Mouse (Mus musculus) MEL (cell line): ENCODE data around the gene Ppp1r14b. TPM values are rescaled to one million over a fixed set of nuclear protein-coding genes. Genes with fewer than 3 reads are reported as not detected.

Source experiments
- DNase-seq: peaks from one replicate; pipeline ENCODE4 v3.0.0; 2011; ENCODE audit warnings: low read depth, low spot score
- H3K27ac ChIP-seq: 2 replicates; pipeline ENCODE4 v1.5.1; 2012; ENCODE audit warnings: low read depth, mild to moderate bottlenecking, control low read depth, low read length, moderate library complexity; ENCODE audit not compliant: control insufficient read depth
- H3K27me3 ChIP-seq, 2 experiments: fragments of 150-350 bp in 1 of 2; sonication (generic) in 1 of 2; 2 replicates each; pipeline ENCODE4 v1.6.1; 2012; ENCODE audit warnings: low read length in 2 of 2, mild to moderate bottlenecking in 2 of 2, improper control_type of control experiment in 1 of 2, moderate library complexity in 1 of 2; ENCODE audit not compliant: insufficient read depth in 2 of 2, control insufficient read depth in 1 of 2
- H3K36me3 ChIP-seq, 2 experiments: 2 replicates each; pipeline ENCODE4 v1.6.1; 2012 to 2014; ENCODE audit warnings: low read length in 2 of 2, improper control_type of control experiment in 1 of 2, inconsistent platforms in 1 of 2, mild to moderate bottlenecking in 1 of 2; ENCODE audit not compliant: insufficient read depth in 2 of 2, control insufficient read depth in 1 of 2
- H3K4me1 ChIP-seq, 2 experiments: fragments of 150-350 bp in 1 of 2; sonication (generic) in 1 of 2; 2 replicates each; pipeline ENCODE4 v1.6.1; 2012; ENCODE audit warnings: low read length in 2 of 2, improper control_type of control experiment in 1 of 2, mild to moderate bottlenecking in 1 of 2; ENCODE audit not compliant: insufficient read depth in 2 of 2, control insufficient read depth in 1 of 2
- H3K4me3 ChIP-seq, 2 experiments: fragments of 150-350 bp in 1 of 2; sonication (generic) in 1 of 2; 2 replicates each; pipeline ENCODE4 v1.5.1; 2012; ENCODE audit warnings: low read depth in 2 of 2, low read length in 2 of 2, mild to moderate bottlenecking in 2 of 2, moderate library complexity in 2 of 2, control low read depth in 1 of 2, improper control_type of control experiment in 1 of 2; ENCODE audit not compliant: control insufficient read depth in 1 of 2, insufficient read depth in 1 of 2
- H3K79me2 ChIP-seq: 2 replicates; pipeline ENCODE4 v1.6.1; 2012; ENCODE audit warnings: mild to moderate bottlenecking, low read length, moderate library complexity; ENCODE audit not compliant: control insufficient read depth, poor library complexity, insufficient read depth
- H3K9ac ChIP-seq: 2 replicates; pipeline ENCODE4 v1.6.1; 2012; ENCODE audit warnings: low read depth, mild to moderate bottlenecking, control low read depth, low read length, moderate library complexity; ENCODE audit not compliant: control insufficient read depth, poor library complexity, severe bottlenecking
- H3K9me3 ChIP-seq: fragments of 150-350 bp; sonication (generic); replicated peaks from 2 replicates; pipeline ENCODE4 v1.6.1; 2012; ENCODE audit warnings: mild to moderate bottlenecking, low read length, improper control_type of control experiment, moderate library complexity; ENCODE audit not compliant: insufficient read depth
- CHD1 ChIP-seq: IDR thresholded peaks from 2 replicates; pipeline ENCODE4 v1.6.1; 2012; ENCODE audit warnings: low read depth, mild to moderate bottlenecking, inconsistent platforms, low read length, improper control_type of control experiment
- CHD2 ChIP-seq: IDR thresholded peaks from 2 replicates; pipeline ENCODE4 v1.6.1; 2011; ENCODE audit warnings: low read length, improper control_type of control experiment
- CTCF ChIP-seq, 3 experiments: IDR thresholded peaks in 2 of 3; conservative IDR thresholded peaks in 1 of 3; 2 replicates each; pipeline ENCODE4 v1.5.1; 2011 to 2012; ENCODE audit warnings: low read length in 3 of 3, low read depth in 2 of 3, mild to moderate bottlenecking in 2 of 3, improper control_type of control experiment in 1 of 3, inconsistent platforms in 1 of 3, mixed read lengths in 1 of 3, moderate library complexity in 1 of 3; ENCODE audit not compliant: control insufficient read depth in 1 of 3, insufficient read depth in 1 of 3, poor library complexity in 1 of 3, severe bottlenecking in 1 of 3
- E2F4 ChIP-seq: IDR thresholded peaks from 2 replicates; pipeline ENCODE4 v1.6.1; 2011; ENCODE audit warnings: low read depth, low read length, improper control_type of control experiment, borderline replicate concordance
- ELF1 ChIP-seq: IDR thresholded peaks from 2 replicates; pipeline ENCODE4 v1.6.1; 2014; ENCODE audit warnings: low read depth, mild to moderate bottlenecking, inconsistent platforms, low read length, improper control_type of control experiment, moderate library complexity
- EP300 ChIP-seq, 2 experiments: IDR thresholded peaks; 2 replicates each; pipeline ENCODE4 v1.6.1; 2011; ENCODE audit warnings: improper control_type of control experiment in 2 of 2, low read length in 2 of 2, low read depth in 1 of 2, mild to moderate bottlenecking in 1 of 2
- HCFC1 ChIP-seq: IDR thresholded peaks from 2 replicates; pipeline ENCODE4 v1.6.1; 2012; ENCODE audit warnings: low read depth, mild to moderate bottlenecking, inconsistent platforms, low read length, improper control_type of control experiment, moderate library complexity
- KAT2A ChIP-seq: conservative IDR thresholded peaks from 2 replicates; pipeline ENCODE4 v1.6.1; 2012; ENCODE audit warnings: low read depth, low read length, improper control_type of control experiment, inconsistent platforms
- MAFK ChIP-seq: IDR thresholded peaks from 2 replicates; pipeline ENCODE4 v1.6.1; 2011; ENCODE audit warnings: low read depth, mild to moderate bottlenecking, low read length, improper control_type of control experiment, borderline replicate concordance
- MAX ChIP-seq: IDR thresholded peaks from 2 replicates; pipeline ENCODE4 v1.6.1; 2011; ENCODE audit warnings: low read length, improper control_type of control experiment
- MAZ ChIP-seq: IDR thresholded peaks from 2 replicates; pipeline ENCODE4 v1.6.1; 2012; ENCODE audit warnings: low read depth, mild to moderate bottlenecking, inconsistent platforms, low read length, improper control_type of control experiment
- MEF2A ChIP-seq: IDR thresholded peaks from 2 replicates; pipeline ENCODE4 v1.6.1; 2014; ENCODE audit warnings: low read depth, mild to moderate bottlenecking, inconsistent platforms, low read length, improper control_type of control experiment; ENCODE audit not compliant: poor library complexity, insufficient replicate concordance, severe bottlenecking; ENCODE audit errors: extremely low read depth
- MXI1 ChIP-seq: IDR thresholded peaks from 2 replicates; pipeline ENCODE4 v1.6.1; 2011; ENCODE audit warnings: mild to moderate bottlenecking, low read depth, low read length, improper control_type of control experiment
- MYB ChIP-seq: IDR thresholded peaks from 2 replicates; pipeline ENCODE4 v1.6.1; 2011; ENCODE audit warnings: mild to moderate bottlenecking, low read depth, low read length, improper control_type of control experiment
- MYC ChIP-seq: IDR thresholded peaks from 2 replicates; pipeline ENCODE4 v1.6.1; 2011; ENCODE audit warnings: low read depth, mild to moderate bottlenecking, low read length, improper control_type of control experiment, moderate library complexity
- NELFE ChIP-seq: IDR thresholded peaks from 2 replicates; pipeline ENCODE4 v1.6.1; 2011; ENCODE audit warnings: low read depth, low read length, improper control_type of control experiment
- POLR2A ChIP-seq, 2 experiments: IDR thresholded peaks; 2 replicates each; pipeline ENCODE4 v1.6.1; 2011 to 2012; ENCODE audit warnings: low read length in 2 of 2, mild to moderate bottlenecking in 2 of 2, control low read depth in 1 of 2, improper control_type of control experiment in 1 of 2, low read depth in 1 of 2, moderate library complexity in 1 of 2; ENCODE audit not compliant: control insufficient read depth in 1 of 2, insufficient read depth in 1 of 2, poor library complexity in 1 of 2
- POLR2AphosphoS2 ChIP-seq: IDR thresholded peaks from 2 replicates; pipeline ENCODE4 v1.6.1; 2011; ENCODE audit warnings: low read length, improper control_type of control experiment
- POLR2AphosphoS5 ChIP-seq: IDR thresholded peaks from 2 replicates; pipeline ENCODE4 v1.6.1; 2012; ENCODE audit warnings: low read depth, borderline replicate concordance, mild to moderate bottlenecking, inconsistent platforms, low read length, moderate library complexity, mixed read lengths
- RAD21 ChIP-seq: IDR thresholded peaks from 2 replicates; pipeline ENCODE4 v1.6.1; 2011; ENCODE audit warnings: mild to moderate bottlenecking, low read depth, low read length, improper control_type of control experiment
- RCOR1 ChIP-seq: IDR thresholded peaks from 2 replicates; pipeline ENCODE4 v1.6.1; 2012; ENCODE audit warnings: low read depth, mild to moderate bottlenecking, inconsistent platforms, low read length, improper control_type of control experiment
- SMC3 ChIP-seq: IDR thresholded peaks from 2 replicates; pipeline ENCODE4 v1.6.1; 2011; ENCODE audit warnings: low read depth, low read length, improper control_type of control experiment
- TAL1 ChIP-seq: IDR thresholded peaks from 2 replicates; pipeline ENCODE4 v1.6.1; 2012; ENCODE audit warnings: mild to moderate bottlenecking, inconsistent platforms, low read length, moderate library complexity, mixed read lengths
- TBP ChIP-seq: IDR thresholded peaks from 2 replicates; pipeline ENCODE4 v1.8.0; 2011; ENCODE audit warnings: low read depth, low read length, improper control_type of control experiment
- TCF12 ChIP-seq: IDR thresholded peaks from 2 replicates; pipeline ENCODE4 v1.6.1; 2014; ENCODE audit warnings: low read depth, mild to moderate bottlenecking, inconsistent platforms, low read length, improper control_type of control experiment, moderate library complexity
- UBTF ChIP-seq: IDR thresholded peaks from 2 replicates; pipeline ENCODE4 v1.6.1; 2012; ENCODE audit warnings: low read depth, mild to moderate bottlenecking, inconsistent platforms, low read length, improper control_type of control experiment, moderate library complexity, borderline replicate concordance; ENCODE audit not compliant: insufficient read depth
- USF1 ChIP-seq: IDR thresholded peaks from 2 replicates; pipeline ENCODE4 v1.6.1; 2014; ENCODE audit warnings: low read depth, mild to moderate bottlenecking, inconsistent platforms, low read length, improper control_type of control experiment, moderate library complexity
- USF2 ChIP-seq, 2 experiments: IDR thresholded peaks; 2 replicates each; pipeline ENCODE4 v1.6.1; 2011 to 2012; ENCODE audit warnings: improper control_type of control experiment in 2 of 2, low read length in 2 of 2, borderline replicate concordance in 1 of 2, inconsistent platforms in 1 of 2, low read depth in 1 of 2, mild to moderate bottlenecking in 1 of 2; ENCODE audit not compliant: insufficient read depth in 1 of 2
- ZKSCAN1 ChIP-seq: IDR thresholded peaks from 2 replicates; pipeline ENCODE4 v1.6.1; 2012; ENCODE audit warnings: low read depth, mild to moderate bottlenecking, inconsistent platforms, low read length, improper control_type of control experiment, moderate library complexity
- polyA plus RNA-seq, 2 experiments: library from polyadenylated mRNA; stranded (reverse) in 1 of 2; unstranded in 1 of 2; fragments of >175 nt in 1 of 2; fragments of >200 nt in 1 of 2; gene quantifications; 2 replicates each; pipeline versions ENCODE4 v1.2.1 to v1.2.4; 2012; ENCODE audit warnings: low replicate concordance in 2 of 2, low read depth in 1 of 2; ENCODE audit not compliant: insufficient read length in 2 of 2, insufficient read depth in 1 of 2, missing spikeins in 1 of 2
- total RNA-seq: library from RNA; depleted of rRNA; stranded (reverse); fragments of 300-350 nt; gene quantifications from 2 replicates; pipeline ENCODE4 v1.2.3, GENCODE M21; 2012

Ppp1r14b gene
- total and polyA plus RNA-seq, 3 experiments = 349 to 467 TPM; not detected in 1

GRCm38 (mm10) chr19:6950613-6951153 lies 24.1 kb upstream of the Ppp1r14b start:
- Histone ChIP-seq H3K9ac (peak overlapping the region; percentile 82), H3K27me3 (no peaks in the 10 kb centered on the region)
- peak; percentile 65 for DNase-seq
- TF ChIP-seq TAL1 (no peak), MXI1 (0 out of 2 replicates have a peak, but pooled peaks have one; percentile 10)
- TF ChIP-seq, all 39 proteins: peak for 1
- Histone ChIP-seq H3K4me3 (peak overlapping the region; percentile 59 to 61), H3K79me2 (peaks cover 1% of the 10 kb centered on the region; the same call in 1 of the 2 replicates), H3K4me1 (0 out of 4 replicates have a peak, but pooled peaks cover 0 to 6% of the 10 kb centered on the region in 2 experiments), H3K9me3 (no peaks in the 10 kb centered on the region), H3K36me3 (peaks cover 0 to 6% of the 10 kb centered on the region in 2 experiments; a peak in 1 of 4 replicates), H3K27ac (peak overlapping the region; percentile 91)

GRCm38 (mm10) chr19:6951381-6951968 lies 23.3 kb upstream of the Ppp1r14b start:
- H3K4me1 ChIP-seq = 0 out of 4 replicates have a peak, but pooled peaks cover 0 to 6% of the 10 kb centered on the region in 2 experiments
- TF ChIP-seq CHD2 = no peak
- no peak for TF ChIP-seq CTCF (IDR thresholded peaks at IDR 0.05 in 2 of 3, conservative IDR thresholded peaks at IDR 0.05 in 1 of 3; ENCODE audit: control insufficient read depth in 1 of 3, insufficient read depth in 1 of 3, low read depth in 2 of 3, low read length in 3 of 3, poor library complexity in 1 of 3, severe bottlenecking in 1 of 3)
- TF ChIP-seq TCF12 = peak; percentile 58; the same call in 1 of the 2 replicates
- TF ChIP-seq EP300 (IDR thresholded peaks at IDR 0.05; ENCODE audit: low read depth in 1 of 2, low read length in 2 of 2) = no peak
- peak; percentile 72; the same call in 1 of the 2 replicates for TF ChIP-seq MAZ
- TF ChIP-seq POLR2A (IDR thresholded peaks at IDR 0.05; ENCODE audit: control insufficient read depth in 1 of 2, insufficient read depth in 1 of 2, low read depth in 1 of 2, low read length in 2 of 2, poor library complexity in 1 of 2) = peak; percentile 36 to 73; a peak in 2 of 4 replicates
- no peak for TF ChIP-seq CHD1
- no peak for TF ChIP-seq UBTF
- TF ChIP-seq MYC = peak; percentile 67
- no peak for TF ChIP-seq MAFK
- no peak; the same call in 1 of the 2 replicates for TF ChIP-seq E2F4
- no peak for TF ChIP-seq MAX
- TF ChIP-seq TBP = peak; percentile 70; the same call in 1 of the 2 replicates
- TF ChIP-seq POLR2AphosphoS2 = peak; percentile 85; the same call in 1 of the 2 replicates
- peak; percentile 52; the same call in 1 of the 2 replicates for TF ChIP-seq NELFE
- TF ChIP-seq MXI1 = peak; percentile 85
- TF ChIP-seq POLR2AphosphoS5 = no peak
- no peak for TF ChIP-seq MEF2A
- no peak for TF ChIP-seq SMC3
- peak; percentile 95 for TF ChIP-seq HCFC1
- no peak for TF ChIP-seq USF1
- TF ChIP-seq RCOR1 = no peak
- TF ChIP-seq USF2 (IDR thresholded peaks at IDR 0.05; ENCODE audit: borderline replicate concordance in 1 of 2, insufficient read depth in 1 of 2, low read depth in 1 of 2, low read length in 2 of 2) = no peak
- peak; percentile 100 for TF ChIP-seq ELF1
- no peak for TF ChIP-seq RAD21
- TF ChIP-seq ZKSCAN1 = no peak
- TF ChIP-seq MYB = no peak
- peak; percentile 69; the same call in 1 of the 2 replicates for TF ChIP-seq KAT2A

More at GRCm38 (mm10) chr19:6951381-6951968, 23.3 kb upstream of the Ppp1r14b start:
- peaks cover 0 to 6% of the 10 kb centered on the region in 2 experiments; a peak in 1 of 4 replicates for H3K36me3 ChIP-seq
- H3K9me3 ChIP-seq = no peaks in the 10 kb centered on the region
- H3K79me2 ChIP-seq = peaks cover 1% of the 10 kb centered on the region; the same call in 1 of the 2 replicates
- peak overlapping the region; percentile 91 for H3K27ac ChIP-seq
- peak overlapping the region; percentile 82 for H3K9ac ChIP-seq
- peak overlapping the region; percentile 61 to 72 for H3K4me3 ChIP-seq
- no peaks in the 10 kb centered on the region for H3K27me3 ChIP-seq
- DNase-seq = peak; percentile 95
